Mouse (Mus musculus): ENCODE measurements around the gene Mfsd11. TPM values are rescaled to one million over a fixed set of nuclear protein-coding genes. Genes with fewer than 3 reads are reported as not detected.
"Not testable (repeated sequence)": the region's sequence is repeated elsewhere in the genome, so short reads cannot be mapped to it uniquely, and the experiment has no call there.

The Mfsd11 gene
- polyA plus RNA-seq, 1 experiment from 2014 or later: 10.1 TPM

GRCm38 (mm10) chr11:116882446-116882845 is 30.2 kb downstream of the Mfsd11 start:
- Histone ChIP-seq H3K4me2 (ENCODE audit: low read depth, low read length) (no peak overlapping the region), H3K36me3 (ENCODE audit: control insufficient read depth, insufficient read depth) (no peaks in the 10 kb centered on the region), H3K4me3 (ENCODE audit: low read depth, low read length) (no peak overlapping the region), H3K9me3 (replicated peaks; ENCODE audit: control insufficient read depth, low read length) (no peaks in the 10 kb centered on the region), H3K27ac (ENCODE audit: low read length) (no peak overlapping the region), H3K9ac (ENCODE audit: low read depth, low read length) (no peak overlapping the region), H3K27me3 (ENCODE audit: control insufficient read depth, insufficient read depth, low read depth, low read length) (no peaks in the 10 kb centered on the region), H3K4me1 (ENCODE audit: control insufficient read depth, low read depth, low read length) (no peaks in the 10 kb centered on the region)
- ATAC-seq (ENCODE audit: low read depth): no peak
- WGBS (ENCODE audit: insufficient replicate concordance): 83% methylated on average over 10 of the region's 10 CpGs

GRCm38 (mm10) chr11:116884061-116884460 is 31.8 kb downstream of the Mfsd11 start:
- H3K27me3 ChIP-seq (ENCODE audit: control insufficient read depth, insufficient read depth, low read depth, low read length): no peaks in the 10 kb centered on the region
- no peak overlapping the region for H3K4me3 ChIP-seq (ENCODE audit: low read depth, low read length)
- ATAC-seq (ENCODE audit: low read depth): no peak
- WGBS (ENCODE audit: insufficient replicate concordance): 66% methylated on average over 6 of the region's 6 CpGs
- H3K27ac ChIP-seq (ENCODE audit: low read length): no peak overlapping the region
- no peaks in the 10 kb centered on the region for H3K9me3 ChIP-seq (replicated peaks; ENCODE audit: control insufficient read depth, low read length)
- no peaks in the 10 kb centered on the region for H3K4me1 ChIP-seq (ENCODE audit: control insufficient read depth, low read depth, low read length)
- H3K36me3 ChIP-seq (ENCODE audit: control insufficient read depth, insufficient read depth): no peaks in the 10 kb centered on the region
- no peak overlapping the region for H3K9ac ChIP-seq (ENCODE audit: low read depth, low read length)
- no peak overlapping the region for H3K4me2 ChIP-seq (ENCODE audit: low read depth, low read length)

- Histone ChIP-seq H3K36me3 (ENCODE audit: control insufficient read depth, insufficient read depth) (no peaks in the 10 kb centered on the region), H3K9me3 (replicated peaks; ENCODE audit: control insufficient read depth, low read length) (no peaks in the 10 kb centered on the region), H3K4me1 (ENCODE audit: control insufficient read depth, low read depth, low read length) (no peaks in the 10 kb centered on the region), H3K27ac (ENCODE audit: low read length) (no peak overlapping the region), H3K27me3 (ENCODE audit: control insufficient read depth, insufficient read depth, low read depth, low read length) (0 out of 2 replicates have a peak, but pooled peaks cover 2% of the 10 kb centered on the region), H3K4me2 (ENCODE audit: low read depth, low read length) (no peak overlapping the region), H3K9ac (ENCODE audit: low read depth, low read length) (no peak overlapping the region), H3K4me3 (ENCODE audit: low read depth, low read length) (no peak overlapping the region)
- ATAC-seq (ENCODE audit: low read depth): no peak
- WGBS (ENCODE audit: insufficient replicate concordance): 6% methylated on average over 28 of the region's 28 CpGs
Measured at GRCm38 (mm10) chr11:116885275-116886151, 33.3 kb downstream of the Mfsd11 start.

- no peak for ATAC-seq (ENCODE audit: low read depth)
- no peaks in the 10 kb centered on the region for H3K9me3 ChIP-seq (replicated peaks; ENCODE audit: control insufficient read depth, low read length)
- H3K4me1 ChIP-seq (ENCODE audit: control insufficient read depth, low read depth, low read length): no peaks in the 10 kb centered on the region
- no peak overlapping the region for H3K27ac ChIP-seq (ENCODE audit: low read length)
- peaks cover 4% of the 10 kb centered on the region; the same call in 1 of the 2 replicates for H3K27me3 ChIP-seq (ENCODE audit: control insufficient read depth, insufficient read depth, low read depth, low read length)
- 34% methylated on average over 5 of the region's 5 CpGs for WGBS (ENCODE audit: insufficient replicate concordance)
- H3K4me2 ChIP-seq (ENCODE audit: low read depth, low read length): no peak overlapping the region
- H3K9ac ChIP-seq (ENCODE audit: low read depth, low read length): no peak overlapping the region
- H3K4me3 ChIP-seq (ENCODE audit: low read depth, low read length): no peak overlapping the region
- H3K36me3 ChIP-seq (ENCODE audit: control insufficient read depth, insufficient read depth): no peaks in the 10 kb centered on the region
Measured at GRCm38 (mm10) chr11:116887136-116887535, 34.9 kb downstream of the Mfsd11 start.

- no peak overlapping the region for H3K27ac ChIP-seq (ENCODE audit: low read length)
- ATAC-seq (ENCODE audit: low read depth): no peak
Measured at GRCm38 (mm10) chr11:116893532-116894442, 41.5 kb downstream of the Mfsd11 start.

GRCm38 (mm10) chr11:116895402-116895801 is 43.2 kb downstream of the Mfsd11 start:
- no peak for ATAC-seq (ENCODE audit: low read depth)
- Histone ChIP-seq H3K4me1 (ENCODE audit: control insufficient read depth, low read depth, low read length) (no peaks in the 10 kb centered on the region), H3K4me3 (ENCODE audit: low read depth, low read length) (no peak overlapping the region), H3K27me3 (ENCODE audit: control insufficient read depth, insufficient read depth, low read depth, low read length) (peaks cover 2% of the 10 kb centered on the region; the same call in 1 of the 2 replicates), H3K4me2 (ENCODE audit: low read depth, low read length) (no peak overlapping the region), H3K36me3 (ENCODE audit: control insufficient read depth, insufficient read depth) (no peaks in the 10 kb centered on the region), H3K9me3 (replicated peaks; ENCODE audit: control insufficient read depth, low read length) (no peaks in the 10 kb centered on the region), H3K9ac (ENCODE audit: low read depth, low read length) (no peak overlapping the region), H3K27ac (ENCODE audit: low read length) (no peak overlapping the region)
- 51% methylated on average over 3 of the region's 3 CpGs for WGBS (ENCODE audit: insufficient replicate concordance)

More at GRCm38 (mm10) chr11:116893532-116894442, 41.5 kb downstream of the Mfsd11 start:
- WGBS (ENCODE audit: insufficient replicate concordance): 57% methylated on average over 19 of the region's 19 CpGs
- H3K36me3 ChIP-seq (ENCODE audit: control insufficient read depth, insufficient read depth): no peaks in the 10 kb centered on the region
- no peaks in the 10 kb centered on the region for H3K9me3 ChIP-seq (replicated peaks; ENCODE audit: control insufficient read depth, low read length)
- H3K4me3 ChIP-seq (ENCODE audit: low read depth, low read length): no peak overlapping the region
- H3K9ac ChIP-seq (ENCODE audit: low read depth, low read length): no peak overlapping the region
- no peak overlapping the region for H3K4me2 ChIP-seq (ENCODE audit: low read depth, low read length)
- no peaks in the 10 kb centered on the region for H3K4me1 ChIP-seq (ENCODE audit: control insufficient read depth, low read depth, low read length)
- H3K27me3 ChIP-seq (ENCODE audit: control insufficient read depth, insufficient read depth, low read depth, low read length): peaks cover 4% of the 10 kb centered on the region; the same call in 1 of the 2 replicates

GRCm38 (mm10) chr11:116899247-116899646 is 47.0 kb downstream of the Mfsd11 start:
- no peaks in the 10 kb centered on the region for H3K4me1 ChIP-seq (ENCODE audit: control insufficient read depth, low read depth, low read length)
- H3K27ac ChIP-seq (ENCODE audit: low read length): no peak overlapping the region
- no peak for ATAC-seq (ENCODE audit: low read depth)
- 80% methylated on average over 12 of the region's 12 CpGs for WGBS (ENCODE audit: insufficient replicate concordance)
- H3K9ac ChIP-seq (ENCODE audit: low read depth, low read length): no peak overlapping the region
- no peaks in the 10 kb centered on the region for H3K36me3 ChIP-seq (ENCODE audit: control insufficient read depth, insufficient read depth)
- H3K27me3 ChIP-seq (ENCODE audit: control insufficient read depth, insufficient read depth, low read depth, low read length): peaks cover 3% of the 10 kb centered on the region
- H3K9me3 ChIP-seq (replicated peaks; ENCODE audit: control insufficient read depth, low read length): no peaks in the 10 kb centered on the region
- H3K4me3 ChIP-seq (ENCODE audit: low read depth, low read length): no peak overlapping the region
- no peak overlapping the region for H3K4me2 ChIP-seq (ENCODE audit: low read depth, low read length)

- not testable (repeated sequence) for ATAC-seq (ENCODE audit: low read depth); H3K9me3 ChIP-seq (replicated peaks; ENCODE audit: control insufficient read depth, low read length); H3K9ac ChIP-seq (ENCODE audit: low read depth, low read length); H3K4me2 ChIP-seq (ENCODE audit: low read depth, low read length); H3K4me3 ChIP-seq (ENCODE audit: low read depth, low read length); H3K36me3 ChIP-seq (ENCODE audit: control insufficient read depth, insufficient read depth); H3K27ac ChIP-seq (ENCODE audit: low read length); H3K4me1 ChIP-seq (ENCODE audit: control insufficient read depth, low read depth, low read length)
- WGBS (ENCODE audit: insufficient replicate concordance): 65% methylated on average over 10 of the region's 10 CpGs
- H3K27me3 ChIP-seq (ENCODE audit: control insufficient read depth, insufficient read depth, low read depth, low read length): peaks cover 22% of the 10 kb centered on the region
Measured at GRCm38 (mm10) chr11:116902588-116902987, 50.3 kb downstream of the Mfsd11 start.
